Mouse (Mus musculus): ENCODE results near the gene Nit1. TPM values are rescaled to one million over a fixed set of nuclear protein-coding genes. Genes with fewer than 3 reads are reported as not detected.
A peak's percentile ranks its signal among the peaks of the same experiment; 100 is the strongest.

Nit1 gene
- polyA plus RNA-seq, 1 experiment = 68.2 TPM

DNA sequence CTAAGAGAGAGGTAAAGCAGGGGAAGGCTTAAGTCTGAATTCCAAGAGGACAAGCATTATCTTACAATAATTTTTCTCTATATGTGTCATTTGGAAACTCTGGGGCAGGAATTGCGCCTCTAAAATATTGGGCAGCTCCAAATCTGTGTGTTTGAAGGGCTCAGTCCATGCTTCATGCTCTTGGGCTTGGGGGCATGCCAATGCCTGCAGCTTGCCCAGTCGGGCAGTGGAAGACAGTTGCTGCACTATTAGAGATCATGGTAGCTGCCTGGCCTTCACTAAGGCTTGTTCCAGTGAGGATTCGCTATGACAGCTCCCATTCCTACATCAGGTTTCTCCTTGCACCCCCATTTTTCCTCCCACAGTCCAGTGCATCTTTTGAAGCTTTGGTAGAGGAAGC lies 3.2 kb upstream of the Nit1 start:
- 17% methylated on average over 3 of the region's 3 CpGs for WGBS
- peak; percentile 34 to 42 for DNase-seq

DNA sequence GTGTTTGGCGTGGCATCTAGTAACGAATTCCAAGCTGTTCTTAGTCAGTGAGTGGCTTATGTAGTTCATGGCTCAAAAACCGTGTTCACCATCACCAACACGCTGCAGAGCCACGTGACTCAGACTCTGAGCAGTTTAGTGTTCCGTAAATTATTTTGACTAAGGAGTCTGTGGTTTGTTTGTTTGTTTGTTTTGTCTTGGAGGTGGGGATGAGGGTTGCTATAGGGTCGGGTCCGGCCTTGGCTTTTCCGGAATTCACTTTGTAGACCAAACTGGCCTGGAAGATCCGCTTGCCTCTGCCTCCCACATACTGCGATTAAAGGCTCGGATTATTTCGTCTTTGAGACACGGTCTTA lies 627 bp upstream of the Nit1 start:
- DNase-seq = no peak
- WGBS = under 1% methylated on average over 14 of the region's 14 CpGs
- H3K4me1 ChIP-seq (ENCODE audit: control insufficient read depth, insufficient read depth, low read length) = peaks cover 8% of the 10 kb centered on the region

More for the DNA sequence above, 3.2 kb upstream of the Nit1 start:
- H3K4me1 ChIP-seq (ENCODE audit: control insufficient read depth, insufficient read depth, low read length) = peaks cover 8% of the 10 kb centered on the region
- no peaks in the 10 kb centered on the region for H3K27me3 ChIP-seq (ENCODE audit: control insufficient read depth, insufficient read depth, low read length)
- no peak overlapping the region for H3K4me3 ChIP-seq (replicated peaks; ENCODE audit: insufficient read depth, low read depth, low read length)
- TF ChIP-seq CTCF (IDR thresholded peaks at IDR 0.05; ENCODE audit: borderline replicate concordance, insufficient read depth, low read depth, low read length) (no peak), POLR2A (IDR thresholded peaks at IDR 0.05; ENCODE audit: borderline replicate concordance, insufficient read depth, low read length) (no peak)
- no peak overlapping the region for H3K27ac ChIP-seq (ENCODE audit: insufficient read depth, low read length)

DNA sequence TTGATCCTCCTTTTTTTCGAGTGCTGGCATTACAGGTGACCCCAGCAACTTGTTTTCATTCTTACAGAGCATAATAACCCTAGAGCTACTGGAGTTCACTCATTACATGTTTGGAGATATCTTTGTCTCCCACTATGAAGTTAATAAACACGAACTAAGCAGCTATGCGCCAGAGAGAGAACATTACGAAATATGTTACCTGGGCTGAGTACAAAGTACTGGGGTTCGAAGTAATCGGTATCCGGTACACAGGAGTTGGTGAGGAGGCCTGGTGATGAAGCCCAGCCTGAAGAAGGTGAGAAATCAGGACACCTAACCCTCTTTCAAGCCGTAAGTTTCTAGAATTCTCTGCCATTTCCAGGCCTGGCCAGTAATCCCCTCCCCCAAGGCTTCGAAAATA lies 731 bp downstream of the Nit1 start:
- 64% methylated on average over 9 of the region's 9 CpGs for WGBS

More for the DNA sequence above, 627 bp upstream of the Nit1 start:
- Histone ChIP-seq H3K4me3 (replicated peaks; ENCODE audit: insufficient read depth, low read depth, low read length) (peak overlapping the region; percentile 74), H3K27me3 (ENCODE audit: control insufficient read depth, insufficient read depth, low read length) (no peaks in the 10 kb centered on the region), H3K27ac (ENCODE audit: insufficient read depth, low read length) (no peak overlapping the region)
- TF ChIP-seq CTCF (IDR thresholded peaks at IDR 0.05; ENCODE audit: borderline replicate concordance, insufficient read depth, low read depth, low read length) = no peak
- TF ChIP-seq POLR2A (IDR thresholded peaks at IDR 0.05; ENCODE audit: borderline replicate concordance, insufficient read depth, low read length) = no peak

DNA sequence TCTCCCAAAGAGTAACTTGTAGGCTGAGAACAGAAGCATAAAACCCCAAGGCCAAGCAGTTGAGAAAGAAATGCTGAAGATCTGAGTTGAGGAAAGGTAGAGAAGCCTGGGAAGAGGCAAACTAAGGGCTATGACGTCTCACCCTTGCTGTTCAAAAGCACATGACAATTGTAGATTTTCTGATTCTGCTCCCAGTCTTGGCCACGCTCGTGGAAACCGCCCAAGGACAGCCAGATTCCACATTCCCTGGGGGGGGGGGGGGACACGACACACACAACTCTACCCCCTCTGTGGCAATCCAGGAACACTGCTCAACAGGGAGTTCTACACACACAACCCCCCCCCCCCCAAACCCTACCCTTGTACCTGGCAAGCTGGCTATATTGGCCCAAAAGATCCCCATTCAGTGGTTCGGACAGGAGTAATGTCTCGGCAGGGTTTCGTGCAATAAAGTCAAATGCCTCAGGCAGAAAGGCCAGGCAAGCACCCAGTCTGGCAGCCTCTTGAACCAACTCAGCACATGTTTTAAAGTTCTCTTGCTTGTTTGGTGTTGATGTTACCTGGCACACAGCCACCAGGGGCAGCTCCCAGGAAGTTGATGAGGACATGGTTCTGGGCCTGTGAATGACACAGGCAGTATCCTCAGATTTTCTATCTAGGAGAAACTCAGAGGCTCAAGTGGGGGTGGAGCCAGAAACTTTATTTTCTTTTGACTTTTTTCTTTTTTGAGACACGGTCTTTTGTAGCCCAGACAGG lies 1.3 kb downstream of the Nit1 start:
- peaks cover 4% of the 10 kb centered on the region; the same call in 1 of the 2 replicates for H3K4me1 ChIP-seq (ENCODE audit: control insufficient read depth, insufficient read depth, low read length)
- peak; percentile 34 to 39 for DNase-seq
- H3K4me3 ChIP-seq (replicated peaks; ENCODE audit: insufficient read depth, low read depth, low read length) = no peak overlapping the region
- WGBS = 48% methylated on average over 9 of the region's 9 CpGs
- no peak for TF ChIP-seq CTCF (IDR thresholded peaks at IDR 0.05; ENCODE audit: borderline replicate concordance, insufficient read depth, low read depth, low read length)
- TF ChIP-seq POLR2A (IDR thresholded peaks at IDR 0.05; ENCODE audit: borderline replicate concordance, insufficient read depth, low read length) = no peak
- H3K27ac ChIP-seq (ENCODE audit: insufficient read depth, low read length) = no peak overlapping the region
- H3K27me3 ChIP-seq (ENCODE audit: control insufficient read depth, insufficient read depth, low read length) = no peaks in the 10 kb centered on the region

More for the DNA sequence above, 731 bp downstream of the Nit1 start:
- no peaks in the 10 kb centered on the region for H3K27me3 ChIP-seq (ENCODE audit: control insufficient read depth, insufficient read depth, low read length)
- TF ChIP-seq POLR2A (IDR thresholded peaks at IDR 0.05; ENCODE audit: borderline replicate concordance, insufficient read depth, low read length) (no peak), CTCF (IDR thresholded peaks at IDR 0.05; ENCODE audit: borderline replicate concordance, insufficient read depth, low read depth, low read length) (no peak)
- no peak for DNase-seq
- H3K27ac ChIP-seq (ENCODE audit: insufficient read depth, low read length) = no peak overlapping the region
- peak overlapping the region; percentile 74 for H3K4me3 ChIP-seq (replicated peaks; ENCODE audit: insufficient read depth, low read depth, low read length)
- peaks cover 4% of the 10 kb centered on the region; the same call in 1 of the 2 replicates for H3K4me1 ChIP-seq (ENCODE audit: control insufficient read depth, insufficient read depth, low read length)

DNA sequence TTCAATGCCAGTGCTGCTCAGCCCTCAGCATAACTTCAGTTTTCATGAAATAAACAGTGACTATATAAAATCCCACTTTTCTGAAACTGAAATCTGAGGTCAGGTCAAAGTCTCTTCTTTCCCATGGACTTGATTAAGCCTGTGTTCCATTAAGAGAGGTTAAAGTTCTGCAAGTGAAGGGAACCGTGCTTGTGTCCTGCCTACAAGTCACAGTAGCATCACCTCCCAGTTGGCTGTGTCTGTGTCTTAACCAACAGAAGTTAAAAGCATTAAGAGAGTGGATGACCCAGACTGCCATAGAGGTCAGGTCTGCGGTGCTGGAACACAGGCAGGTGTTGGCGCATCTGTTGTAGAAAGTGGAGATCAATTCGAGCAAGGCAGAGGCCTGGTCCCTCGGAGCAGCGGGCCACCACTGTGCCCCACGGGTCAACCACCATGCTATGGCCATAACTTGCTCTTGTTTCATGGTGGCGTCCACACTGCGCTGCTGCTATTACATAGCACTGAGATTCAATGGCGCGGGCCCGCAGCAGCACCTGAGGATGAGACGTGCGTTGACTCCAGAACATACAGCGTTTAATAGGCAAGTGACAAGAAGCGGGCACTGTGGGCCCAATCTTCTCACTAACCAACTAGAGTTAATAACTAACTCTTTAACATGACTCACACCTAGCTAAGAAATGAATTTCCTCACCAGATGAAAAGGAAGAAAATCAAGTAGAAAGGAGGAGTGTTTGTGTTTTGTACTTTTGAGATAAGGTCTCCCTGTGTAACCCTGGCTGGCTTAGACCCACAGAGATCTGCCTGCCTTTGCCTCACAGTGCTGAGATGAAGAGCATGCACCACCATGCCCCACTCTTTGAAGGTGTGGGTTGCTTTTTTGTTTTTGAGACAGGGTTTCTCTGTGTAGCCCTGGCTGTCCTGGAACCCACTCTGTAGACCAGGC lies 2.9 kb downstream of the Nit1 start:
- TF ChIP-seq CTCF (IDR thresholded peaks at IDR 0.05; ENCODE audit: borderline replicate concordance, insufficient read depth, low read depth, low read length) (no peak), POLR2A (IDR thresholded peaks at IDR 0.05; ENCODE audit: borderline replicate concordance, insufficient read depth, low read length) (no peak)
- H3K4me3 ChIP-seq (replicated peaks; ENCODE audit: insufficient read depth, low read depth, low read length) = no peak overlapping the region
- no peaks in the 10 kb centered on the region for H3K27me3 ChIP-seq (ENCODE audit: control insufficient read depth, insufficient read depth, low read length)
- H3K4me1 ChIP-seq (ENCODE audit: control insufficient read depth, insufficient read depth, low read length) = no peaks in the 10 kb centered on the region
- DNase-seq = no peak
- WGBS = 94% methylated on average over 16 of the region's 16 CpGs
- no peak overlapping the region for H3K27ac ChIP-seq (ENCODE audit: insufficient read depth, low read length)

DNA sequence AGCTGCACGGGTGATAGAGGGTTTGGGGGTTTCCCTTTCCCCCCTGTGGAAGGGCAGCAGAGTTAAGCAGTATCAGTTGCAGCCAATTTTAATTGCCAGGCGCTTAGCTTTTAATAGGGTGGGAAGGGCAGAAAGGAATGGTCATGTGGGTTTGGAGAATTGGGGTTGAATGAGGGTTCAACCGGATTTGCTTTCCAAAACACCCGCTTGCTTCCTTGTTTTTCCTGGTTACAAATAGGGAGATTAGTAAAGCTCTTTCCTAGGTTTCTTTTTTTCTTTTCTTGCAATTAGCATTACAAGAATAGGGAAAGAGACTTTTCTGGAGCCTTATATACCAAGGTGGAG lies 15.3 kb downstream of the Nit1 start:
- no peak for DNase-seq
- 0% methylated on average over 4 of the region's 4 CpGs for WGBS
- H3K4me1 ChIP-seq (ENCODE audit: control insufficient read depth, insufficient read depth, low read length) = peaks cover 15% of the 10 kb centered on the region

DNA sequence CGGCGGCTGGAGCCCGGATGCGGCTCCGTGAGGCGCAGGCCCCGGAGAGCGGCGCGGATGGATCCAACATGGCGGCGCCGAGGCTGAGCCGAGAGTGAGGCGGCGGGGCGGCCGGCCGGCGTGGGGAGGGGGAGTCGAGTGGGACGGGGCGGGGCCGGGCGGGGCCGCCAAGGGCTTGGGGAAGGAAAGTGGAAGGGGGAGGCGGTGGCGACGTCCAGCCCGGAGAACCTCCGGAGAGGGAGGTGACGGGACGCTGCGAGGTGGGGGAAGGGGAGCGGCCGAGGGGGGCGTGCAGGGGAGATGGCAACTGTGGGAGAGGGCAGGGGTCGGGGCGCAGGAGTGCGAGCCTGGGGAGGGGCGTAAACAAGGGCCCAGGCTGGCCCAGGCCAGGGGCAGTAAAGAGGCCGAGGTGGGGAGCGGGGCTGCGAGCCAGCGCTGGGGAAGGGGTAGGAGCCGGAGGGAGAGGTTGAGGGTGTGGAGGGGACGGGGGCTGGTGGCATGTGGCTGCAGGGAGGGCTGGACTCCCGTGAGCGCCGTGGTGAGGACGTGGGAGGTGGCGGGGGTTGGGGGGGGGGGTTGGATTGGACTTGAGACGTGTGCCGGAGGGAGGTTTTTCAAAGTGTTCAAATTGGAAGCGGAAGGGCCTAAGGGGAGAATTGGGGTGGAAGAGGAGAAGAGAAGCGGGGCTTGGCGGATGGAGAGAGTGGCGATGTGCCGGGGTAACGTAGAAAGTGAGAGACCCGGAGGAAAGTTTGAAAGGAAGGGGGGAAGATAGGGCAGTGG lies 15.8 kb downstream of the Nit1 start:
- Histone ChIP-seq H3K27ac (ENCODE audit: insufficient read depth, low read length) (peak overlapping the region; percentile 97; the same call in 1 of the 2 replicates), H3K4me1 (ENCODE audit: control insufficient read depth, insufficient read depth, low read length) (peaks cover 15% of the 10 kb centered on the region), H3K27me3 (ENCODE audit: control insufficient read depth, insufficient read depth, low read length) (no peaks in the 10 kb centered on the region), H3K4me3 (replicated peaks; ENCODE audit: insufficient read depth, low read depth, low read length) (peak overlapping the region; percentile 85)
- DNase-seq = peak; percentile 30 to 56
- 2% methylated on average over 51 of the region's 61 CpGs for WGBS
- TF ChIP-seq POLR2A (IDR thresholded peaks at IDR 0.05; ENCODE audit: borderline replicate concordance, insufficient read depth, low read length) (no peak), CTCF (IDR thresholded peaks at IDR 0.05; ENCODE audit: borderline replicate concordance, insufficient read depth, low read depth, low read length) (no peak)

More for the DNA sequence above, 15.3 kb downstream of the Nit1 start:
- TF ChIP-seq POLR2A (IDR thresholded peaks at IDR 0.05; ENCODE audit: borderline replicate concordance, insufficient read depth, low read length) (no peak), CTCF (IDR thresholded peaks at IDR 0.05; ENCODE audit: borderline replicate concordance, insufficient read depth, low read depth, low read length) (no peak)
- peak overlapping the region; percentile 4; the same call in 1 of the 2 replicates for H3K27ac ChIP-seq (ENCODE audit: insufficient read depth, low read length)
- peak overlapping the region; percentile 85 for H3K4me3 ChIP-seq (replicated peaks; ENCODE audit: insufficient read depth, low read depth, low read length)
- H3K27me3 ChIP-seq (ENCODE audit: control insufficient read depth, insufficient read depth, low read length) = no peaks in the 10 kb centered on the region
